Mouse (Mus musculus): Measurements from ENCODE around the gene Mroh3.
A peak's percentile ranks its signal among the peaks of the same experiment; 100 is the strongest.

The Mroh3 gene

DNA sequence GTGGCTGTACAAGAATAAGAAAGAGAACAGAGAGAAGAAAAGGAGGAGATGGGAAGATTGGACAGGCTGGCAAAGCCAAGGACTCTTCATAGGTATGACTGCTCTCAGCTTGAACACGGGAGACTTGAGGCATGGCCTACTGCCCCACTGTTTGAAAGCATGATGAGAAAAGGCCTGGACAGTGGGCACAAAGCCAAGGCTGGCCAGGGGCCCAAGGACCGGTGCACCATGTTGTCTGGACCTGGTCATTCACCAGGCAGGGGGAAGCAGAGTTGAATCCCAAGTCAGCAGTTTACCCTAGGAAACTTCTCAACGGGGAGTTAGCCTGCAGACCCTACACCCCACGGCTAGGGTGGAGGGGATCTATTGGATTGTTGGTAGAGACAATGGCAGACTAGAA is 15.2 kb upstream of the Mroh3 start:
- peak; percentile 90 for DNase-seq

DNA sequence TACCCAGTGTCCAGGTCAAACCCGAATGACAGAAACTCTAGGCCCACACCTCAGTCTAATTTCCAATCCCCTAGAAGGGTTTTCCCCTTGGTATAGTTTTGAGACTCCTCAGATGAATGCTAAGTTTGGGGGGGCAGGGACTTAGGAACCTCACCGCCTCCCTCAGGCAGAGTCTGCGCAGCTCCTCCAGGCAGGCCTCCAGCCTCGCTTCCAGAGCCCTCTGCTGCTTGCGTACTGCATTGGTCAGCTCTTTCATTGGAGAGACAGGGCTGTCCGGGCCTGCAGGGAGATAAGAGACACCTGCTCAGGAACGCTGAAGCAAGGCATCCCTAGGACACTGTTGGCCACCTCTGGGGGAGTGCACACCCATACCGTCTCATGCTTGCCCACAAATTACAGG is 14.0 kb upstream of the Mroh3 start:
- DNase-seq: no peak

DNA sequence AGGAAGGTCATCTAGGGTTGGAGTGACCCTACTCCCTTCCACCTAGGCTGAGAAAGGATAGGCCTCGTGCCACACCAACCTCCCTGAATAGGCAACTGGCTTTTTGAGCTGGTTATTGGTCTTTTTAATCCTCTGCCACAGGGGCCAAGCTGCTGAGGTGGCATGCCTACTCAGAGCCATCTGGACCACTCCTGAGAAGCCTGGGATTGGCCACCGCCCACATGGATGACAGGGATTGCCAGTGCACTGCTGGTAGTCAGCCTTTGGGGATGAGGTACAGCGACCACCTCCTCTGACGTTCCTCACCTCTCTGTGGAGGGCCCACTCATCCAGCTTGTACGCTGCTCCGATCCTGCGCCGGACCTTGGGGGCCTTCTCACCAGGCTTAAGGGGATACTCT is 13.2 kb upstream of the Mroh3 start:
- no peak for DNase-seq

DNA sequence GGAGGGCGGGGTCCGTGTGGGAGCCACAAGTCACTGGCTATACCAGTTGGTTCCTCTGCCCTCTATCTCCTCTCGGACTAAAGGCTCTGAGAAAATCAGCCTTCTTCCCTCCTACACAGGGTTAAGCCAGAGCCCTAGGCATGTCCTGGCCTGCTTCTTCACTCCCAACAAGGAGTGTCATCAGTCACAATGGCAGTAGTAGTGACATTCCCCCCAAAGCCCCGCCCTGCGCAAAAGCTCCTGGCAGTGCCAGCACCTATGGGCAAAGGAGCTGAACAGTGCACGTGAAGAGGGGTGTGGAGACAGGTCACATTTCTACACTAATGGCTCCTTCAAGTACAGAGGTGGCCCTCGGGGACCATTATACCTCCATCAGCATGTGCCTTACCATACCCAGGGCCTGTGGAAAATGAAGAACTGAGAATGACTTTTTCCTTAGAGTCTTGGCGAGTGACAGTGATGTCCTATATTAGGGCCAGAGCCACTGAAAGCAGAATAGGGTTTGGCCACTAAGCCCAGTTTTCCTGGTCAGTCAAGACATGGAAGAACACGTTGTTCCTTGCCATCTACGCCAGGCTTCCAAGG is 11.2 kb upstream of the Mroh3 start:
- DNase-seq: no peak

DNA sequence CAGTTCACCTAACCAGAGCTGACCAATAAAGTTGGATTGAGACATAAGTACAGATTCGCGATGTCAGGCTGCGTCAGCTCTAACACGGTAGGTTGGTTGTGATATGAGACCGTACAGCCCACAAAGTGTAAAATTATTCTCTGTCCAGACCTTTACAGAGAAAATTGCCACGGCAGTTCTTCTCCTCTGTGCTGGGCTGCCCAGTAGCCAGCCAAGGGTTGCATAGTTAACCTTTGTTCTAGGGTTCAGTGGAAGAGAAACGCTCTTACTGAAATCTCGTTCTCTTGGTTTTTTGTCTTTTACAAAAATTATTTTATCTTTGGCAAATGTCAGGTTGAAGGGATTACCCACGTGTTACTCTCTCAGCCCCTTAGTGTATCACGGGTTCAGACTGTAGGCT is 9.8 kb upstream of the Mroh3 start:
- no peak for DNase-seq

DNA sequence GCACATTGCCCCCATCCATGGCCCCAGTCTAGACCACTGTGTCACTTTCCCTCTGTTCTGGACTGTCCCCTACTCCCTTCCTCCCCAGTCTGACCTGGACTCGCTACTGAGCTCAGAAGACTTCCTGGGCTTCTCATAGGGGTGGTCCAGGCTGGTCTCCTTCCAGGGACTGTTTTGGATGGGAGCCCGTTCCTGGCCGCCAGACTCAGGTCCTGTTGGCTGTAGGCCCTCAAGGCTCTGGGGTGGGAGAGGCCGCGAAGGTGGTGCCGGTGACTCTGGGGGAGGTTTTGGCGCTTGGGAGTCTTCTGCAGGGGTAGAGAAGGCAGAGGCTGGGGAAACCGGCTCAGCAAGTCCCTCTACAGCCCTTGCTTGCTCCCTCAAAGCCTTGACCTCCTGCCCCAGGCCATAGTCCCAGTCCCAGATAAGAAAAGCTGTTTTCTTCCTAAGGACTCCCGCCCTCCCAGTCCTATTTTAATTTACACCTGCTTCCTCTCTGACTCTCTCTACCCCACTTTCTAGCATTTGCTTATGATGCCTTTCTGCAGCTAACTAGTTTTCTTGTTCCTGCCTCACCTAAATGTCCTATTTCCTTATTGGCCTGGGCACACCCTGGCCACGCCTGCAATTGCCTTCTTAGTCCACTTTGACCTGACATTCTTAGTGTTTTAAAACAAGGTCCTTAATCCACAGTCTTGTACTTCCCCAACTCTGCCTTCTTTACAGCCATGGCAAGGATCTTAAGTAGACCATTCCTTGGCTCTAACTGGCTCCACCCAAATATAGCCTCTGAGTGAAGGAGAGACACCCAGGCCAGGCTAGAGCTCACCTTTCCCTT is 7.6 kb upstream of the Mroh3 start:
- DNase-seq: no peak

DNA sequence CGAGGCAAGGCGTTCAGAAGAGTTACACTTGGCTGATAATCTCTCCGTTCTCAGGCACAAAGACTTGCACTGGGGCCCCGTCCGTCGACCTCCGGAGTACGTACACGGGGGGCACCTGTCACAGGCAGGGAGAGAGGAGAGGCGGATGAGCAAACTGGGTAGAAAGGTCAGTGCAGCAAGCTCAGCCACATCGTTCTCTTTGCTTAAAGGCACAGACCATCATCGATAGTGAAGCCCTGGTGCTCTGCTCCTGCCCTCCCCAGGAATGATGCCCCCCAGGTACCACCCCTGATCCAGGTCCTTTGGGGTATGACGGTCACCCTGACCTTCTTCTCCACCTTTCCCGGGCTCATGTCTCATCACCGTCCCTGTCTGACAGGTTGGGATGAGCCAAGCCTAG is 1.7 kb upstream of the Mroh3 start:
- DNase-seq: no peak

DNA sequence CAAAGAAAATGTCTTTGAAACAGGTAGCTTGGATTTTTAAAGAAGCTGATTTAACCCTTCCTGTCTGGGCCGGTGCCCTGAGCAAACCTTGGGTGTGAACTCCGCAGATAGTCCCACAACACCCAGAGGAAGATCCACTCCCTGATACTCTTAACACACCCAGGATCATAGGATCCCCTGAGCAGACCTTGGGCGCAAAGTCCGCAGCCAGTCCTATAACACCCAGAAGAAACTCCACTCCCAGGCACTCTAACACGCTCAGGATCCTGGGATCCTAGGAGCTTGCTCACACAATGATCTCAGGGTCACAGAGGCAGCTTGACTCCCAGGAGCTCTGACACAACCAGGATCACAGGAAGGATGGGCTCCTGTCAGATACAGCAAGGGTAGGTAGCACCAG is 22.6 kb downstream of the Mroh3 start:
- no peak for DNase-seq

DNA sequence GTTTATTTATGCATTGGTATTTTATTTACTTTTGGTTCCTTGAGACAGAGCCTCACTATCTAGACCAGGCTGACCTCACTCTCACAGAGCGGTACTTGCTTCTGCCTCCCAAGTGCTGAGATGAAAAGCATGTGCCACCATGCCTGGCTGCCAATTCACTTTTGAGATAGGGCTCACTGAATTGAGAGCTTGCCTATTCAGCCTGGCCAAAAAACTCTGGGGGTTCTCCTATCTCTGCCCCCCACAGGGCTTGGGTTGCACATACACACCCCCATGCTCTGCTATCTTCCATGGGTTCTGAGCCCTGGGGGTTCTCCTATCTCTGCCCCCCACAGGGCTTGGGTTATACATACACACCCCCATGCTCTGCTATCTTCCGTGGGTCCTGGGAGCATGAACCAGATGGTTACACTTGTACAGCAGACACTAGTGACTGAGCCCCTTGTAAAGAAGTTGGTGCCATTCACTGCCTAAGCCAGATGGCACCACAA is 33.1 kb downstream of the Mroh3 start:
- no peak for DNase-seq

DNA sequence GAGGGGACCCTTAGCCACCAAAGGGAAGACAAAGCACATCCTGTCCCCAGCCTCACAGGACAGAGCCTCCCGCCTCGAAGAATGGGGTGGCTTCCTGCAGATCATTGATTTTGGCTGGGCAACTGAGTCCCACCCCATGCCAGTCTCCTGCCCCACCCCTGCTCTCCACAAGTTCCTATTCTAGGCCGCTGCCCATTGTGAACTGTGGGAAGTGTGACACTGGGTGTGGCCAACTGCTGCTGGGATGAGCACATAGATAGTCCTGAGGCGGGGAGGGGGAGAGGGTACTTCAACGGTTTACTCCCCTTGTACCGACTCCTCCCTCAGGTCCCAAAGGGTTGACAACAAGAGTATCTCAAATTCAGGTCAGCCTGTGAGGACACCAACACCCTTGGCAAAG is 33.9 kb downstream of the Mroh3 start:
- DNase-seq: no peak

DNA sequence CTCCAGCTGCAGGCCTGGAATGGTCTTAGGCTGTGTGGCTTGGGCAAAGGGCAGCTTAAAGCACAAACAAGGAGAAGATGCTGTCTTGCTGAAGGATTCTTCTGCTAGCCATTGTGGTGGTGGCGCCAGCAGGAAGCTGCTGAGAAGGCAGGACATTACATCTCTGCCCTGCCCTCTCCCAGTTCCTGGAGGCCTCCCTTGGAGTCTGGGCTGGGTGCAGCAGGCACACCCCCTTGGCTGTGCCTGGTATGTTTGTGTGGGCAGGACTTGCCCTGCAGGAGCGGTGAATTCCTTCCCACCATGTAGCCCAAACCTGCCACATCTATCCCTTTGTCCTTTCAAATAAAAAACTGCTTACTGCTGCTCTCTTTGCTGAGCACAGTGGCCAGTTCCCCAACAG is 35.5 kb downstream of the Mroh3 start:
- DNase-seq: no peak

DNA sequence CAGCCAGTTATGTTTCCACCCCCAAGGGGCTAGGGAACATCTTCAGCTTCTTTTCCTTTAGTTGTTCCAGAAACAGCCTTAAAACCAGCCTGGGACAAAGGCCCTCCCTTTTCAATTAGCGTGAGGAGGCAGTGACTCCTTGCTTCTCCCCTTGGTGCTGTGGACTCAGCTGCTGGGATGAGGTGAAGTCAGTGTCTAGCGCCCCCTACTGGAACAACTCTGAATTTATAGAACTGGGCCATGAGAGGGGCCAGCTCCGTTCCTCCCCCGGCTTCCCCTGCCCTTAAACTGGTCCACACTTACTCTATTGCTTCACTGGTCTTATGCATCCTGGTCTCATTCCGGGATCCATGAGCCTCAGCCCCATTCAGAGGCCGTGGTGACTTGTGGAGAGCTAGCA is 37.4 kb downstream of the Mroh3 start:
- no peak for DNase-seq

DNA sequence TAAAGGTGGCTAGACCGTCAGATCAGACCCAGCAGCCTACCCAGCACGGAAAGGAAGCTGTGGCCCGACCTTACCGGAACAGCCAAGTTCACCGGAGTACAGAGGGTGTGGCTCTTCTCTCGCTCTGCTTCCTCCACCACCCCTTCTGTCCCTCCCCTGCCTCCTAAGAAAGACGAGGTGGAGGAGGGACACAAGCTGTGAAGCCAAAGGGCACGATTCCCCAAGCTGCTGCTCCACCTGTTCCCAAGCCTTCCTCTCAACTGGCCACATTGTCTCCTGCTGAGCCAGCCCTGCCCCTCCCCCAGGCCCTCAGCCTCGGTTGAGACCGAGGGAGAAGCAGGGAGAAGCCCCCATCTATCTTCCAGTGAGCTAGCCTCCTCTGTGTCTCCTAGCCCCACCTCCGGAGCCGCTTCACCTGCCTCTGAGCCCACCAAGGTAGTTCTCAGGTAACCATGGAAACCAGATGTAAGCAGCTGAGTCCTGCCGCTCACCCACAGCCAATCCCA is 38.5 kb downstream of the Mroh3 start:
- peak; percentile 37 for DNase-seq

DNA sequence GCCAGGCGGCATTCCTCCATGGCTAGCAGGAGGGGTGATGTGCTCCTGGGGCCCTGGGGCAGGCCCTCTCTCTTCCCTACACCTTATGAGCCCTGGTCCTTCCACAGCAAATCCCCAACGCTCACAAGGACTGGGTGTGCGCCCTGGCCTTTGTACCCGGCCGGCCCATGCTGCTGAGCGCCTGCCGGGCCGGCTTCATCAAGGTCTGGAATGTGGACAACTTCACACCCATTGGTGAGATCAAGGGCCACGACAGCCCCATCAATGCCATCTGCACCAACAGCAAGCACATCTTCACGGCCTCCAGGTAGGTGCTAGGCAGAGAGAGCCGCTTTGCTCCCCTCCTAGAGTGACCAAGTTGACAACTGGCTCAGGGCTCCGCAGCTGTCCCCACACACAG is 39.9 kb downstream of the Mroh3 start:
- DNase-seq: peak; percentile 59

DNA sequence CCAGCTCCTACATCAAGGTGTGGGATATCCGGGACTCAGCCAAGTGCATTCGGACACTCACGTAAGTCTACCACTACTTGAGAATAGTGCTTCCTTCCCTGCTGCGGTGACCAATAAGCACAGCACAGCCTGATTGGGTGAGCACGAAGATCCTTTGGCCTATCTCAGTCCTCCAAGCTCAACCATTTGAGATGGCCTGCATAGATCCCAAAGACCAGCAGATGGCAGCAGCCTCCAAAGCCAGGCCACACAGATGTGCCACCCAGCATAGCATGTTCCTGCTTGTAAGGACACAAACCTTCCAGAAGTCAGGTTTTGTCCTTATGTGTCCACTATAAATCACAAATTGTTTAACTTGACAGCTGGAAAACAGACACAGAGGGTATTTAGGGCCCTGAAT is 42.5 kb downstream of the Mroh3 start:
- peak; percentile 64 for DNase-seq

DNA sequence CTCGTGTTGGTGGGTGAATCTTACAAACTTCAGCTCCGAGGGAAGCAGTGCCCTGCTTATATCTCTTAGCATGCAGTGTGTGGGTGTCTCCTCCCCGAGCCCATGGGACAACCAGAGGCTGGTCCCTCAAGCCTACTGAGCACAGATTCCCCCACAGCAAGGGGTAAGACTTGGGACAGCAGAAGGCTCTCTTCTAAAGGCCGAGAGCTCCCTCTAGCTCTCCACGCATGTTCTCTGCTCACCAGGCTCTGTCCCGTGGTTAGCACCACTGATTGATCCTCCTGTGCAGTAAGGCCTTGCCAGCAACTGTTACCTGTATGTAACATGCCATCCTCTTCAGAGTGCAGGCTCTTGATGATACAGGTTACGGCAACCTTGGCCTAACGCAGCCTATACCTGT is 45.0 kb downstream of the Mroh3 start:
- DNase-seq: no peak

DNA sequence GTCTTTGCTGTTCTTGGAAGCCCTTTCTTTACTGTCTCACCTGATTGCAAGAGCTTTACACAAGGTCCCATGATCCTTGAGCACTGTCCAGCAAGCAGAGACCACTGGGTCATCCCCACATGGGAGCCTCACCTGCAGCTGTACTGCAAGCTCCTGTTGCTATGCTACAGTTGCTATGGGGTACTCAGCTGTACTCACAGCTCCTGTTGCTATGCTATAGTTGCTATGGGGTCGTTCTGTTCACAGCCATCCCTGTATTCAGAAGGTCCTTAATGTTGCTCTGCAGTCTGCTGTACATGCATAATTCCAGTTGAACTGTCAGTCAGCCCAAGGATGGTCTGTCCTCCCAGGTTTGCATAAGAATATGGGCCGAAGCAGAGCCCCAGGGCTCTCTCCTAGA is 47.2 kb downstream of the Mroh3 start:
- no peak for DNase-seq

DNA sequence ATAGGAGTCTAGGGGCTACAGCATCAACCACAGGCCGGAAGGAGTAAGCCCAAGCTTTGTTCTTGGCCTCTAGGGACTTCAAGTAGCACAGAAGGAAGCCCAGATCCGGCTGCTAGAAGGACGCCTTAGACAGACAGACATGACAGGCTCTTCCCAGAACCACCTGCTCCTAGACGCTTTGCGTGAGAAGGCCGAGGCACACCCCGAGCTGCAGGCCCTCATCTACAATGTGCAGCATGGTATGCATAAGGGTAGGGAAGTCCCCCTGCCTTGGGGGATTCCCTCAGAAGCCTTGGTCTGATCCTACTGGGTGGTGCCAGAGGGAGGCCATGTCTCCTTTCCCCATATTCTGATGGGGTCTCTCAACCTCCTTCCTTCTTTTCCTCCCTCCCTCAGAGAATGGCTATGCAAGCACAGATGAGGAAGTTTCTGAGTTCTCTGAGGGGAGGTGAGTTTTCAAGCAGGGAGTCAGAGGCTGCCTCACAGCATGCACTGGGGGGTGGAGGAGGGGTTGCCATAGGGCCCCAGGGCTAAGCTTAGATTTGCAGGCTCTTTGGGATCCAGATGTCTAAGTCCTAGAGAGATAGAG is 51.2 kb downstream of the Mroh3 start:
- DNase-seq: no peak

DNA sequence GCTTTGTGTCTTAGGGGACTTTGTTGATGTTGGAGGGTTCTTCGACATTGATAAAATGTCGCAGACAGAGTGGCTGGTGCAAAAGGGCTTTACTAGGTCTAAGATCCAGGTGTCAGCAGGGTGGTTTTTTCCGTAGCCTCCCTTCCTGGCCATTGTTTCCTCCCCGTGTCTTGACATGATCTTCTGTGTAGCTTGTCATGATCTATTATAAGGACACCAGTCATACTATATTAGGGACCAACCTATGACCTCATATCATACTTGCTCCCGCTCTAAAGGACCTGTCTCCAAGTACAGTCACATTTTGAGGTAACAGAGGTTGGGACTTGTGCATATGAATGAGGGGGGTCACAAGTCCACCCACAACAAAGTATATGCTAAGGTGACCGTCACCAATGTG is 51.7 kb downstream of the Mroh3 start:
- no peak for DNase-seq

DNA sequence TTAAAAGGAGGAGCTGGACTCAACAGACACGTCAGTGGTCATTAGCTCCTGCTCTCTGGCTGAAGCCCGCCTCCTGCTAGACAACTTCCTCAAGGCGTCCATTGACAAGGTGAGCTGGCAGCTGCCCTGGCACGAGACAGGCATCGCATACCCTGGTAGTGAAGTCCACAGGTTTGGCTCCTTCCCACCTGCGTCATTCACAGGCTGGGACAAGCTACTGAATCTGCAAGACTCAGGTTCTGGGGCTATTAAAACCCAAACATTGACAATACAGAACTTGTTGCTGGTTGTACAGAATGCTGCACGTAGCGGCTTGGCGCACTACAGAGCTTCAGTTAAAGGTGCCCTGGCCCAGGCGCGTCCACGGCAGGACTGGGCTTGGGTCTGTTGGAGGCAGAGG is 52.3 kb downstream of the Mroh3 start:
- no peak for DNase-seq

DNA sequence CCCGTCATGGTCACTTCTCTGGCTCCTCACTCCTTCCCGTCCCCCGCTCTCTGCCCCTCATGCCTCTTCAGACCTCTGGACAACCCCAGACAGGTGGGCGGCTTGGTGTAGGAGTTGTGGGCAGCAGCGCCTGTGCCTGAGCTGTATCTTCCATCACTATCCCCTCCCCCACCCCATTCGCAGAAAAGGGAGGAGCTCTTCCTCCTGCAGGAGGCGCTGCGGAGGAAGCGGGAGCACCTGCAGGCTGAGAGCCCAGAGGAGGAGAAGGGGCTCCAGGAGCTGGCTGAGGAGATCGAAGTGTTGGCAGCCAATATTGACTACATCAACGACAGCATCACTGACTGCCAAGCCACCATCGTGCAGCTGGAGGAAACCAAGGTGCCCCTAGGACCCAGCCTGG is 52.8 kb downstream of the Mroh3 start:
- no peak for DNase-seq

DNA sequence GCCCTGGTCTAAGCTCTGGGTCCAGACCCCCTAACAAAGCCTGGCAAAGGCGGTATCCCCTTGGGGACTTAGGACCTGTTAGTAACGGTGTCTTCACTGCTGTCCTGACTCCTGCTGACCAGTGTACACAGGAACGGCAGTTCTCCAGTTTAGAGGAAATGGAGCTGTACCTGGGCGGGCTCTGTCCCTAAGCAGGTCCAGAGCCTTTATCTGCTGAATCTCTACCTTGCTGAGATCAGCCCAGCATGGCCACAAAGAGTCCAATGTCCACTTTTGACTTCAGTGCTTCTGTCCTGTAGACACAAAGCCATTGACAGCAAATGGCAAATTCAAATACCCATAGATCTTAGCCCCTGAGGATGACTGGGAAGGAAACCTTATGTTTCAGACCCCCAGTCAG is 55.7 kb downstream of the Mroh3 start:
- no peak for DNase-seq

DNA sequence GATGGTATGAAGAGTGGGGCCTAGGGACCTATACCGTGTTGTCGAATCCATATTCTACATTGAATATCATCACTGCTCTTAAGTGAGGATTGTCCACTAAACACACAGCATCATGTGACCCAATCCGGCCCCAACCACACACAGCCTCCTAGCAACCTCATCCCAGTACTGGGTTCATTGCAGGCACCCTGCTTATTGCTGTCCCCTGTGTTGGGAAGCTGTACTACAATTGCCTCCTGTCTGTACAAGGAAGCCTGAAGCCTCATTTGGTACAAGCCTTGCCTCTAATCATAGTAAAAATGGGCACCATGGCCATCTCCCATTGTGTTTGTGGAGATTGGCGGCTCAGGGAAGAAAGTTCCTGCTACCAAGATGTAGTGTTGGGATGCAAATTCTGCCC is 56.3 kb downstream of the Mroh3 start:
- DNase-seq: no peak

DNA sequence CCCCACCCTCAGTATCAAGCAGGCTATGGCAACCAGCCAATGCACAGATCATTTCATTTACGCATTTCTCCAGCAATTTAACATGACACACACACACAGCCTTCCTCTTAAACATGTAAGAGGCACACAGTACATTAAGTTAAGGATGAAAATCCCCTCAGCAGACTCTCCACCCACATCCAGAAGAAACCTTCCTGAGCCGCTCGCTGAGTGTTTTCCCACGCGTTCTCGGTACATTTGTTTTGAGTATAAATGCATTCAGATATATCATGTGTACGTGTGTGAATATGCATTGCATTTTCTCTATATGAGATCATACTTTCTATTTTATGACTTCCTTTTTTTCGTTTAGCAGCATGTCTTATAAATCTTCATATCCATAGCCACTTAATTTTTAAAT is 61.3 kb downstream of the Mroh3 start:
- DNase-seq: no peak

All from kidney, adult 11 months (tissue).